Mouse (Mus musculus): ENCODE results near the gene Il18r1. TPM values are rescaled to one million over a fixed set of nuclear protein-coding genes. Genes with fewer than 3 reads are reported as not detected.

Il18r1 gene
- total RNA-seq, 2 experiments from 2014 or later, result not detected

DNA sequence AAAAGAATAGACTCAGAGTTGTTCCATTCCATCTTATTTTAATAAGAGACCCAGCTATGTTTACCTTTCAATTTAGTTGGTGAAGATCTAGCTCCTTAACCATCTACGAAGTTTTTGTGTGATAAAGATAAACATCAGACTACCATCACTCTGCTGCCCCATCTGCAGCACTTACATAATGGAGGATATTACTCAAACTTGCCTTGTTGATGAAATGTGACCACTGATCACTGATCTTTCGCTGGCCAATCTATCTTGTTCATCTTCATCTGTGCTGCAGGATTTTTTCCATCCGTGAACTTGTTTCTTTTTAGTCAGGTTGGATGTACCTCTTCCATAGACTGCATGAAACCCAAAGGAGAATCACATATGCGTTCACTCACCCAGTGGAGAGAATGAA is 29.2 kb downstream of the Il18r1 start:
- no peak for DNase-seq (ENCODE audit: low spot score in 2 of 2)

DNA sequence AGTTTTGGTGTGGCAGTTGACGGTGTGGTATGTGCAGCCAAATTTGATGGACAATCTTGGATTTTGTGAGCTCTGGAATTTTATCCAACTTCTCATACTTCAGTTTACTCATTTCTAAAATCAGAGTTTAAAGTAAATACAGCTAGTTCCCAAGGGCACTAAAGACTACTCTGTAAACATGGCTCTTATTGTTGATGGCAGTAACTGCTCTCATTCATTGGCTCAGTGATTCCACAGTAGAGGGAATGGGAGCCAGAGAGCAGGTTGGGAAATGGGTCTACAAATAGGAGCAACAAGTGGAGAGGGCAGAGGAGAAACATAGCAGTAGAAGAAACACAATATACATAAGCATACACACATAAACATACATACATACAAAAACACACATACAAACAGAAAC is 34.4 kb downstream of the Il18r1 start:
- DNase-seq (ENCODE audit: low spot score in 2 of 2), result no peak

DNA sequence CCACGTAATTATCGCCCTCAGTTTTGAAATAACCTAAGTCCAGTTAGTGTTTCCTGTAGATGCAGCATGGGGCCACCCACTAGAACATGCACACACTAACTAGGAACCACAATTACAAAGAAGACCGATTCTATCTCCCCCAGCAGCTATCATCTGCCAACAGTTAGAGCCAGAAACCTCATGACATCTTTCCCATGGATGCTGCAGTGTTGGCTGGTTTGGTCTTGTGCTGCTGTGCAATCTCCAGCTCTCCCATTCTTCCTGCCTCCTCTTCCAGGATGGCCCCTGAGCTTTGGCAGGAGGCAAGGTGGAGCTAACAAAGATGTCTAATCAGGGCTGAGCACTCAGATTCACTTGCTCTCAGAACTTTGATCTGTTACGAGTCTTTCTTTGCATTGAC is 35.8 kb downstream of the Il18r1 start:
- DNase-seq (ENCODE audit: low spot score in 2 of 2), result no peak

DNA sequence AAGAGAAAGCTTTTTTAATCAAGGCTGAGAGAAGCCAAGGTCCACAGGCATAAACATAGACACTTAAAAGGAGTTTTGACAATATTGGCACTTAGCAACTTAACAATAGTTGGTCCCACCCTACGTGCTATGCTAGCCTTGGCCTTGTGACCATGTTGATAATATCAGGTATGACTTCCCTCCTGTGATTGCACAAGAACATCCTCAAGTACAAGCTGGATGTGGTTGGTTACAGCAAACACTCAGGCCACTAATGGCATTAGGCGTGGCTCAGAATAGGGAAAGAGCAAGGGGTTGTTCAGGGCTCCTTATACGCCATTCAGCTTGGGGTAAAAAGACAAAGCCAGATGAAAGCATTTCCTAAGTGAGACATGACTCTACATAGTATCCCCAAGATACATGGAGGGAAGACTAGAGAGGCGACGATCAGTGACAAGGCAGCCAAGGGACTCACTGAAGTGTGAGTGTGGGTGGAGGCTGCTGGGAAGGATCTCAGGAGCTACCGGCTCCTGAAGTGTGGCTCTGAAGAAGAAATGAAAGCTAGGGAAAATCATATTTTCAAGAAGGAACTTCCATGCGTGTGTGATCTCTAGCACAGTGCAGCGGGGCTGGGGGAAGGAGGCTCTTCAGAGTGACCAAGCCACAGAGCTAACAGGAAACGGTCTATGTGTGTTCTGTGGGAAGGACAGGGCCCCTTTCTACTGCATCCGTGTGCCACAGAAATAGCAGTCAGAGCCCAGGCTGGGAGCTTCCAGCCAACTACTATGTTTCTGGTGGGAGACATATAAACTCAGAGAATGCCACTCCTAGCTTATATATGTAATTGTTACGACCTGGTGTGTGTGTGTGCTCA is 36.4 kb downstream of the Il18r1 start:
- no peak for DNase-seq (ENCODE audit: low spot score in 2 of 2)

DNA sequence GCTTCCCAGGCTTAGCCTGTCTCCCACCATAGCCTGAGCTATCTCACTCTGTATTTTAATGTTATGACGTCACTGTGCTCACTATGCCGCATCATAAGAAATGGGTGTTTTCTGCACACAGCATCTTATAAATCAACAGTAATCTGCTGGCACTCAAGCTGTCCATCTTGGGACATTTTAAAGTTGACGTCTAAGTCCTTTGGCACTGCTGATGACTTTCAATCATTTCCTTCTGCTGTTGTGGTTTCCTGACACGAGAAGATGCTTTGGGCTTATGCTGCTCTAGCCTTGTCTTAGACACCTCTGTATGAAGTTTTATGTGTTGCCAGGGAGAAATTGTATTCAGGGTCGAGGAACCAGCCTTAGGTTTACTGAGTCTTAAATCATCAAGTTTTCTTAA is 39.2 kb downstream of the Il18r1 start:
- DNase-seq (ENCODE audit: low spot score in 2 of 2), result no peak

DNA sequence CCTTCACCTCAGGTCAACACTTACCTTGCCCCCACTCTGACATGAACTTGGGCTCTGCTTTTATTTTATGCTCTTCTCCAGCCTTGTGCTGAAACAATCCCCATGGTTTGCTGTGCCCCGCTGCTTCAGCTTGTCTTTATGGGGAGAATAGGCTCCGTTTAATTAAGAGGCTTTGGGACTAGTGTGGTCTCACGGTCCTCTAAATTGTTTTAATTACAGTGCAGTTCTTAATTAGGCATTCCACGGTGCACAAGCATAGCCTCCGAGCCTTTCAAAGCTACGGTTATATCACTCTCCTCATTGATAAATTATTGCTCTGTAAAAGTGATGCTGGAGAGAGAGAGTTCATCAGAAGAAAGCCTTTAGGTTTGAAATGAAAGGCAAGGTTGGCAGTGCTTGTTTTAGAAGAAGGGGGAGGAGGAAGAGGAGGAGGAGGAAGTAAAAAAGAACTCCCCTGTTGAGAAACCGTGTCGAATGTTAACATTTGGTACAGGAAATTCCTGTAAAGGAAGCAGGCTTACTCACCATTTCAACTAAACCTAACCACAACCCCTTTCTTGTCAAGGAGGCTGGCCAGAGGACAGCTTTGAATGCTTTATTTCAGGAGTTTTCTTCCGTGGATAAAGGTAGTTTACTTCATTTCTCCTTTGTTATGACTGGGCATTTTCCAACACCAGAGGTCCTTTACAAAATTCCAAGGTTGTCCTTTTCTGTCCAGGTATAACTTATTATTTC is 49.7 kb downstream of the Il18r1 start, which contains the start of gene Il18rap:
Gene Il18rap (plus strand): TSS at position 512 of the 735 bp plus-strand sequence.
- no peak for DNase-seq (ENCODE audit: low spot score in 2 of 2)

DNA sequence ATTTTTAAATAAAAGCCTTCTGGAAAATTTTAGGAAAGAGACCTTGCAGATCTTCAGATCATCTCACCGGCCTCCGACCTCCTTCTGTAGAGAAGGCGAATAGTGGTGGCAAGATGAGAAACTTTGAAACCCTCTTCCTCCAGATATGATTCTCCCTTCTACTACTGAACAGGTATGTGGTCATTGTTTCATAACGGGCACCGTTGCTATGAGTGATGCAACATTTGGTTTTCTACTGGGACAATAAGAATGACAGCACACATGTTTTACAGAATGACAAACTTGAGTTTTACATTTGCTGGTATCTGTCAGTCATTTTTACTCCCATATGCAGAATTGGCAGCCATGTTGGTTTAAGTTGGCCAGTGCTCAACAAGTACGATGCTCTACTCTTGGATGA is 51.0 kb downstream of the Il18r1 start:
- DNase-seq (ENCODE audit: low spot score in 2 of 2), result no peak

DNA sequence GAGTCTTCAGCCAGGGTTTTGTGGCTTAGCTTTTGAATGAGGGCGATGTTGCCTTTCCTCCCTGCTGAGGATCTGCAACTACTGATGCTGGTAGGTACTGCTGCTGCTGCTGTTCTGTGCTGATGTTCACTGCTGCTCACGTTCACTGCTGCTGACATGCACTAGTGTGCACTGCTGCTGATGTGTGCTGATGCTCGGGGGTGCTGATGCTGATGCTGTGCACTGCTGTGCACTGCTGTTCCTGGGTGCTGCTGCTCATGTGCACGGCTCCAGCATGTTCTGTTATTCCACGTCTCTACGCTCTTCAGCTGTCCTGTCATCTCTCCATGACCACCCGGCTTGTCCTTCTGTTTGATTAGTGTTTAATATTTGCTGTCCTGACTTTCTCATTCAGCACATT is 57.6 kb downstream of the Il18r1 start:
- no peak for DNase-seq (ENCODE audit: low spot score in 2 of 2)

DNA sequence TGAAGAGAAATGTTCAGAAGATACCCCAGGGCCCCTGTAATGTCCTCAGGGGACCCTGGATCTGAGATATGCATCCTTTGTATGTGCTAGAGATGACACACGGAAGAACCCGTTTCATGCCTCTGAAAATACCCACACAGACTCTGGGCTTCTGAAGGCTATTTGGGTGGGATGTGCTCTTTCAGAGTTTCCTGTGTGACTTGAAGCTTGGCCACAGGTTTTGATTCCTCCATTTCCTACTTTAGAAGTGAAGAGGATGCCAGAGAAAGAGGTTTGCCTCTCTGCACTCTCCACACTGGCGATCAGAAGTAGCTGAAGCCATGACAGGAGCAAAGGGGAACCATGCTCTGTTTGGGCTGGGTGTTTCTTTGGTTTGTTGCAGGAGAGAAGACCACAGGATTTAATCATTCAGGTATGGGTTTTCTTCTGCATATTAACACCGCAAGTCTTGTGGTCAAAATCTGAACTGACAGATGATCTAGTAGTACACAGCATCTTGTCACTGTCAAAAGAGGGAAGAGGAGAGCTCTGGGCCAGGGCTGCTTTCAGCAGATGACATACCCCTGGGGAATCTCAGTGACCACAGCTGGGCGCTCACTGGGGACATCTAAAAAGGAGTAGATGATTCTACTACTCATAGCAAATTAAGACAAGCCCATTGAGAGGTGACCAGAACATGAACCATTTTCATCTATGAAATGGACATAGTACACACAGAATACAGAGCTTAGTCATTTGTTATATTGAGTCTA is 58.8 kb downstream of the Il18r1 start:
- no peak for DNase-seq (ENCODE audit: low spot score in 2 of 2)

DNA sequence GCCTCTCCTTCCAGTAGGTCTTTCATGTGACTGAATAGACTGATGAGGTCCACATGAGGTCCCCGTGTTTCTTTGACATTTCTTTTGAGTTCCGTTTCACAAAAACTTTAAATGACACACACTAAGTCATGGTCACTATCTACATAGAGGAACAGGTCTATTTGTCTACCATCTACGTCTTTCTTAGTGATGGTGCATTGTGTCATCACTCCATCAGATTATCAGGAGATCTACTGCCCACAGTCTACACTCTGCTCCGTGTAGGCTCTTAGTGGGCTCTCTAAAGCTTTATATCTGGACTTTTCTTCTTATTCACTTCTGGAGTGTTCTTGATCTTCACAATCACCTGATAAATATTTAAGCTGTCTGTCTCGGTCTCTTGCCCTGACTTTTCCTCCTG is 63.9 kb downstream of the Il18r1 start:
- DNase-seq (ENCODE audit: low spot score in 2 of 2), result no peak

DNA sequence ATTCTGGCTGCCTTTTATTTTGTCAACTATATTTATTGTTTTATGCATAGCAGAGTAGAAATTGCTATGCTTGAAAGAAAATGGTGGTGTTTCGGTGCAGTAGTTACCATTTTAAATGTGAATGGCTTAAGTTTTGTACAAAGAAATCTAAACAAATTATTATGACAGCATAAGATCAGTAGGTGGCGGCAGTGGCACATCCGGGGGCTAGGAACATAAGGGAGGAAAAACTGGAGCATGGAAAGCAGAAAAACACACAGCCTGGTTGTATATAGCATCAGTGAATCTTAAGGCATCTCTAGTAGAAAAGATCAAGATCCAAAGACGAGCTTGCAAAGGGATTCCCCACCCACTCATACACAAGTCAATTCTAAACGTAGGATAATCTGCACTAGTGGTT is 72.2 kb downstream of the Il18r1 start:
- no peak for DNase-seq (ENCODE audit: low spot score in 2 of 2)

DNA sequence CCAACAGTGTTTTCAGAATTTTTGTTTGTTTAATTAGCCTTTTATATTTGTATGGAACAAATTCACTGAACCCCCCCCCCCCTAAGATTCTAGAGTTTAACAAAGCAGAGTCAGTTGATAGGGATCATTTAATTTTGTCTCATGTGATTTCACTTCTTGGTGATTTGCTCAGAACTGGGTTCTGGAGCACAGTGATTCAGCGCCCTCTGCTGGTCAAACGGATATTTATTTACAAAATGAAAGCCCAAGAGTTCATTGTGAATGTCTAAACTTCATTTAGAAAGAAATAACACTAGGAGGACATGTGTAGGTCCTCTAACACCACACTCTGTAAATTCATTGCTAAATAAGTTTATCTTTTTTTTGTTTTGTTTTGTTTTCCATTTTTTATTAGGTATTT is 79.3 kb downstream of the Il18r1 start:
- DNase-seq (ENCODE audit: low spot score in 2 of 2), result peak; percentile 31 to 82

DNA sequence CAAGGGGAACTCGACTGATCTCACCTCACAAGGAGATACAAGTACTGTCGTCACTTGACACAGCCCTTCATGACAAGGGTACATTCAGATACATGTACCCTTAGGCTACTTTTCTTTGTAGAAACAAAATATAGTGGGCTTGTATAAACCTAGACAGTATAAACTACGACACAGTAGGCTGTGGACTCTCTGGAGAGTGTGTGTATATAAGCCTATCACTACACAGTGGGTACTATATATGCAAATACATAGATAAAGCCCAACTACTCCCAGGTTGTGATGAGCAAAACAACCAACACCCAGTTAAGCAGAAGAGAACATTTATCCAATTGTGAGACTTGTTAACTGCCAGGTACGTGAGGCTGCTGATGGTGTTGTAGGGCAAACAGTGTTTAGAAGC is 81.3 kb downstream of the Il18r1 start:
- no peak for DNase-seq (ENCODE audit: low spot score in 2 of 2)

DNA sequence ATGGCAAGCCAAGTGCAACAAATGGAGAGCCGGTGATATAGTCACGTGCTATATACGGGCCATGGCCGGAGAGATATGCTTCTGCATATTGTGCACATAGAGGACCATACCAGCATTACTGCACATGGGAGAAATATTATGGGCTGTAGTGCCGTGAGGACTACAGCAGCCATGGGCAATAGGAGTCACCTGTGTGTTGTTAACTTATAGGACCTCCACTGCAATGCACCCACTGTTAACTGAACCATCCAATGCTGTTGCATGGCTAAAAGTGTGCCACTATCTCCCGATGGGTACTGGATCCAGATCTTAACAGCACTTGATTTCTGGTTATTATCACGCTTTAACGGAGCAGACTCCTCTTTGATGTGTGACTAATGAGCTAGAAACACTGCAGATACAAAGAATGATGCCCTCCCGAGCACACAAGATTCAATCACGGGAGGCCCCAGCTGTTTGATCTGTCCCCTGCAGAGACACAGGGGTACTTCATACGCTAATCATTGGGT is 81.8 kb downstream of the Il18r1 start:
- no peak for DNase-seq (ENCODE audit: low spot score in 2 of 2)

DNA sequence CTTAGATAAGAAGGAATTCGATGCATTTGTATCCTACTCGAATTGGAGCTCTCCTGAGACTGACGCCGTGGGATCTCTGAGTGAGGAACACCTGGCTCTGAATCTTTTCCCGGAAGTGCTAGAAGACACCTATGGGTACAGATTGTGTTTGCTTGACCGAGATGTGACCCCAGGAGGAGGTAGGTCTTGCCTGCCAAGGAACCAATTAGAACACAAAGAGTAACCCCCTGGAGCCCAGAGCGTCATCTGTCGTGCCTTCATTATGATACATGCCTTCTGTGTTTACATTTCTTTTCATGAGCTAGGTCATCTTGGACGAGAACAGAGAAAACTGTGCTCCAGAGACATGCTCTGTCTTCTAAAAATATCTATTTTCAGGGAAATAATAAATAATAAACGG is 82.4 kb downstream of the Il18r1 start:
- no peak for DNase-seq (ENCODE audit: low spot score in 2 of 2)

Other genes starting within 250 kb of the Il18r1 start
- gene Il1r1, start 240.5 kb upstream of the Il18r1 start, total RNA-seq (2021), result 1 to 10 TPM; 5.3 to 5.8 TPM
- gene Il1rl2, start 140.9 kb upstream of the Il18r1 start, total RNA-seq (2021), result under 1 TPM; 0.55 to 0.99 TPM
- gene Il1rl1, start 36.0 kb upstream of the Il18r1 start, total RNA-seq (2021), result under 1 TPM; 0.17 to 0.48 TPM
- under 1 TPM; 0.07 to 0.09 TPM for gene Il18rap, start 49.8 kb downstream of the Il18r1 start, total RNA-seq (2021)
- gene Slc9a4, start 114.5 kb downstream of the Il18r1 start, total RNA-seq (2021), result 10 to 100 TPM; 15.8 to 18.1 TPM
- 10 to 100 TPM; 20.0 to 22.1 TPM for gene Slc9a2, start 215.0 kb downstream of the Il18r1 start, total RNA-seq (2021)

Measured in layer of hippocampus, postnatal 14 days (tissue).